Mouse (Mus musculus) spleen, adult 12 weeks (tissue): Measurements from ENCODE around the gene Olfr784.
"Not testable (repeated sequence)": the region's sequence is repeated elsewhere in the genome, so short reads cannot be mapped to it uniquely, and the experiment has no call there.

Experiments
- DNase-seq: peaks from one replicate; pipeline ENCODE4 v3.0.0; 2022; ENCODE audit warnings: low spot score

Gene Olfr784

DNA sequence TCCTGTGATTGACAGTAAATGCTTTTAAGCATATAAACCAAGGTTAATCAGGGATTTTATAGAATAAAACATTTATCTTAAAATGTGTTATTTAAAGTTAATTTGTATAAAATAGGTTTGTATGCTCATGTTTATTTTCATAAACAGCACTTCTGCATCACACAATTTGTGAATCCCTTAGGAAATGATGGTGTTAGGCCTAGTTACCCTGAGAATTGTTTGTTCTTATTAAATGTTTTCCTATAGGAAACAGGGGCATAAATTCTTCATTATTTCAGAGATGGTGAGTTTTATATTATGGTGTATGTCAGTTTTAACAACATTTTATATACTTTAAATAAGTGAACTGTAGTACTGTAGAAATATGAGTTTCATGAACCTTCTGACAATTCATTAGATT, at the start of gene Olfr784:
Gene Olfr784, plus strand, starts transcription at position 301 of the 400 bp plus-strand sequence.
- DNase-seq, result no peak

DNA sequence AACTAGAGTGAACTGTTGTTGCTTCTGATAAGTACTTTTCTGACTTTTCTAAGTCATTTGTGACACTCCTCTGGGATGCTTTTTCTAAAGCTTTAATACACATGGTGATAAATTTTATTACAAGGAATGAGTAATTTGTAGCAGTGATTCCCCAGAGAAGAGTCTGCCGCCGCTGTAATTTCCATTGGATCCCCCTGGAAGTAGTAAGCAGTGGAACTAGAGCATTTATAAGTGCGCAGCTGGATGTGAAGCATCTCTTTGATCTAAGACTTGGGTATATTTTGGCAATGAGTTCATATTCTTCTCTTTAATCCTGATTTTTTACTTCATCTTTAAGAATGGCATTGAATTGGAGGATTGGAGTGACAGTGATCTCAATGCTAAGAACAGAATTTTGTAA, 35.3 kb upstream of the Olfr784 start, which contains the start of gene Olfr782:
Gene Olfr782, plus strand, starts transcription at position 301 of the 400 bp plus-strand sequence.
- no peak for DNase-seq

DNA sequence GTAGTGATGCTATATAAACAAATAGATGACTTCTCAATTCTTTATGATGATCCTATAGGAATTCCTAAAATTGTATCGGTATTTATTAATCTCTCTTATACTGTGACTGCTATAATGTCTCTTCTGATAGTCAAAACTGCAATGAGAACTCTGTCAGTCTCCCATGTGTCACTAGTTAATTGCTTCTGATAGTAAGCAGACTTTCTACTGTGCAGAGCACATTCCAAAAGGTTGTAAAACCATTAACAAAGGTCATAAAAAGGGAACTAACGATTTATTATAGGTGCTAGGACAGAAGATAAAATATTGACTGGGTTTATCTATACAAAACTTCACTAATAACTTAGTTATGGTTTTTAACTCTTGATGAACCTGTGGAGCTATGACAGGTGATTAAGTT, 31.4 kb upstream of the Olfr784 start:
- DNase-seq, result not testable (repeated sequence)

DNA sequence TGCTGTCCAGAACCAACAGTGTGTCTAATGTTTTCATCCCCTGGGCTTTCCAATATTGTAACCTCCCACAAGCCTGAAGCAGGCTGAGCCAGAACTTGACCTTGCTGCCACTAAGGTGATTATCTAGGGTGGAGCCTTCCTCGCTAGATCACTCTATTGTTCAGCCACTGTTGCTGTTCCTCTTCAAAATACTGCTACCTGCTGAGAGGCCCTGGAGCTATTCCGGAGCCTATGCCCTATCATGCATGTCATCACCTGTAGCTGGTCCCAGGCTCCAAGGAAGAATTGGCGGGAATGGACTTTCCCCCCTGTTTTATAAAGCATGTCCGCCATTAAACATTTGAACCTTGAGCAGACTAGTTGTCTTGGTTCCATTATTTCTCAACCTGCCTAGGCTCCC, 27.4 kb upstream of the Olfr784 start:
- DNase-seq, result not testable (repeated sequence)

DNA sequence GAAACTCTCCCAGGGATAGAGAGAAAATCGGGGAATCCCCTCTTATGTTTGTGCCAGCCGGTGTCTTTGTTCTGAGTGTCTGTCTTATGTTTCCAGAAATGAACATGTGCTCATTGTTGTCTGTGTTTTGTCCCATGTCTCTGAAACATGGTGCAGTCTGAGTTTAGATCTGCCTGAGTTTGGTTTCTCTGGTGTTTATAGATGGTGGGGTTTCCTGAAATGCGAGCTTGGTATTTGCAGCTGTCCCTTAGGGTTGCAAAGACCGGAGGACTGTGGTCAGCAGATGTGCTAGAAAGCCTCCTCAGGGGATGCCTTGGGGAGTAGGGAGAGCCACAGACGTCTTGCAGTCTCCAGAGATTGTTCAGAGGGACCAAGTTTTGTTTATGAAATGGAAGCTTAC, 26.6 kb upstream of the Olfr784 start:
- DNase-seq, result no peak

DNA sequence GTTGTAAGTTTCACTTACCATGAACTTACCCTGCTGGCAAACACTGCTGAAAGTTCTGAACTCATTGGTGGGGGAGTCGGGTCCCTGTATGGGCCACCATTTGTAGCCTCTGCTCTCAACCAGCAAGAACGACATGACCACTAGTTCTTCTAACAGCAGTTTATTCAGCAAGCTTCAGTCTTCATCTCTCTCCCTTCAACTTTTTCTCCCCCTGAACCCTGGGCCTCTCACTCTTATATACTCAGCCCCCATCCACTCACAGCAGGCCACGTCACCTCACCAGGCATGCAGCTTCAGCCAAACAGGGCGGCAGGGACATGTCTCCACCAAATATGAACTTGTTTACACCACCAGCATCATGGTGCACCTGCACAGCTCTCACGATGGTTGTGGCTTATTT, 9.8 kb upstream of the Olfr784 start:
- not testable (repeated sequence) for DNase-seq

DNA sequence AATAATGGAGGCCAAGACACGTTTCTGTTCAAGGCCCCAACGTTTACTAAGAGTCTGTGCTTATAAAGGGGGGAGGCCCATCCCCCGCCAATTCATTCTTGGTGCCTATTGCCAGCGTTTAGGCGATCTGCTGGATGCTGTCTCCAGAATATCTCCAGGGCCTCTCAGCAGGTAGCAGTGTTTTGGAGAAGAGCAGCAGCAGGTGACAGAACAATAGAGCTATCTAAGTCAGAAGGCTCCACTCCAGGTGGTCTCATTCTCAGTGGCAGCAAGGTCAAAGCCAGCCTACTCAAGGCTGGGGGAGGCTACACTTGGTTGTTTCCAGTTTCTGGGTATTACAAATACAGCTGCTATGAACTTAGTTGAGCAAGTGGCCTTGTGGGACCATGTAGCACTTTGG, 17.0 kb downstream of the Olfr784 start:
- no peak for DNase-seq

DNA sequence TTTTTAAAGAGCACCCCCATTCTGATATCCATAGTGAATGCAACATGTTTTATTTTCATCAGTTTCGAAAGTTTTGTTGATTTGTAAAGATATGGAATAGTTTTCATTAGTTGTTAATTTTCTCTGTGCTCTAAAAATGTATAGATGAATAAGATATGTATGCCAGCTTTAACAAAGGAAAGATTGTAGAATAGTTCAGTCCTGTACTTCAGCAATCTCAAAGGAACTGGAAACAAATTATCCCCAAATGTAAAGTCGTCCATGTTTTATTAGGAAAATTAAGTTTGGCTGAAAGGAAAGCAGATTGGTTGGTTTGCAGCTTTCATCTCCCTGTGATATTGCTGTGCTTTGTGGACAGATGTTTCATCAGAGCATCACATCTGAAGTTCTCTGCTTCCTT, 21.2 kb downstream of the Olfr784 start, which contains the start of gene Olfr785:
Gene Olfr785, plus strand, starts transcription at position 301 of the 400 bp plus-strand sequence.
- DNase-seq, result no peak

DNA sequence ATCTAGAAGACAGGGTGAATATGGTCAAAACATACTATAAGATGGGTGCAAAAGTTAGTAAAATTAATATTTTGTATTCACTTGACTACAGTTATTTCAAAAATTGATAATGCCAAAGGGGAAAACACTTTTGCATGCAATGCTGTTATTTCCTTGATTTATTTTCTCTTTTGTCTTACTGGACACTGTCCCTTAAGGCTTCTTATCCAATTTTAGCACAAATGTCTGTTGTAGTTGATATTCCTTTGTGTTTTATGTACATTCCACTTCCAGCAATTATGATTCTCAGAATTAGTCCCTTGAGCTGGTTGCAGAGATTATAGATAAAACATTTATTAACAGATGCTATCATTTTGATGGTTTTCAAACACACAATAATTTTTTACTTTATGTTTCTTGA, 43.1 kb downstream of the Olfr784 start, which contains the start of gene Olfr786:
Gene Olfr786, plus strand, starts transcription at position 301 of the 400 bp plus-strand sequence.
- DNase-seq, result no peak
